Comparison of ENCODE assay signal across 8 mouse cellular contexts in the genomic region with DNA sequence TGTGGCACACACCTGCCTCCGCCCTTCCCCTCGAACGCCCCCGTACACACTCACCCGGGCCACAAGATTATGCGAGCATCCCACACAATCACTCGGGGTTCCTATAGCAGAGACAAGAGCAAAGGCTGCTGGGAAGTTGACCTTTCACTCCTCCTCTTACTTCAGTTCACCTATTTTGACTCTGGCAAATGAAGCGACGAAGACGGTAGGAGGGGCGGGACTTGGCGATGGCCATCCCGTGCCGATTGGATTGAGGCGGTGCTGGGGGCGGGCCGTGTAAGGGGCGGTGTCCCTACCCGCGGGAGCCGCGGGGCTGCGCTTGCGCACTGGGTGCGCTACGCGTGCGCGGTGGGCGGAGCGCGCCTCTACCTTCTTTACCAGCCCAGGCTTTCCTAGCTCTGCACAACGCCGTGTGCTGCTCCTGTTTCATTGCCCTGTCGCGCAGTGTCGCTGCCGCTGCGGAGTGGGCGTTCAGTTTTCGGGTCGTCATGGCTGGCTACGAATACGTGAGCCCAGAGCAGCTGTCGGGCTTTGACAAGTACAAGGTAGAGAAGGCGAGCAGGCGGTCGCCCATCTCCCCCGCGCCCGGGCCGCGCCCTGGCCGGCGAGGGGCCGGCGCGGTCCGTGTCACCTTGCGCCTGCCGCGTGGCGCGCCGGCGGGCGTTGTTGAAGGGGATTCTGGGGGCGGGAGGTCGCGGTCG. TPM values are rescaled to one million over a fixed set of nuclear protein-coding genes. Genes with fewer than 3 reads are reported as not detected.
DNase-seq lines count a peak whose midpoint lies in the region; ATAC-seq and TF ChIP-seq lines count a peak whose summit lies in the region.

Gene Selenoi, plus strand, starts transcription at position 311 of the 701 bp plus-strand sequence.

- peak within 1 kb of the TSS; percentile 91 for H3K9ac ChIP-seq in hindbrain, embryonic 13.5 days

- TF ChIP-seq CTCF in Patski (IDR thresholded peaks at IDR 0.05), result no peak

- H3K4me3 ChIP-seq in hindbrain, embryonic 13.5 days, result peak within 1 kb of the TSS; percentile 75

- H3K27me3 ChIP-seq in Patski, result no peaks in the 10 kb centered on the region
- no peaks in the 10 kb centered on the region for H3K27me3 ChIP-seq in hindbrain, embryonic 13.5 days

- ATAC-seq in Patski, result peak; percentile 95
- ATAC-seq in hindbrain, embryonic 13.5 days (ENCODE audit: low FRiP score), result peak; percentile 99

- WGBS in hindbrain, embryonic 13.5 days, result under 1% methylated on average over 71 of the region's 71 CpGs

- H3K36me3 ChIP-seq in hindbrain, embryonic 13.5 days, result peaks cover 9% of the 10 kb centered on the region

- in situ Hi-C loops in Patski (cut with MboI; ENCODE audit: low pct_unique_long_range_greater_than_20kb), result no loop called here

- DNase-seq in Patski (ENCODE audit: low read depth, low spot score), result peak; percentile 93
- peak; percentile 99 to 100 for DNase-seq in cerebellum, postnatal 14 days
- DNase-seq in frontal cortex, postnatal 14 days (ENCODE audit: low spot score in 2 of 2), result peak; percentile 98 to 99
- peak; percentile 91 to 94 for DNase-seq in layer of hippocampus, postnatal 25 days (ENCODE audit: extremely low spot score in 1 of 2, low spot score in 1 of 2)
- peak; percentile 99 for DNase-seq in lung, postnatal 25 days (ENCODE audit: low spot score)
- peak; percentile 98 for DNase-seq in retina, embryonic 14.5 days (ENCODE audit: low spot score)
- DNase-seq in thymus, postnatal 4 days, result peak; percentile 99

- POLR2A ChIA-PET in Patski (lab: Charles Lee), result no interaction called here

- peaks cover 36% of the 10 kb centered on the region for H3K4me1 ChIP-seq in hindbrain, embryonic 13.5 days (replicated peaks)

- H3K4me2 ChIP-seq in hindbrain, embryonic 13.5 days, result peak within 1 kb of the TSS; percentile 89

- CTCF ChIA-PET in Patski (lab: Charles Lee), result interaction anchor here (0.7 to 1.0 kb wide), 2 partner anchors 12 to 114 kb away, joined by 3 read pairs; no protein-coding TSS in a partner anchor

- H3K27ac ChIP-seq in hindbrain, embryonic 13.5 days, result peak within 1 kb of the TSS; percentile 95

- H3K9me3 ChIP-seq in hindbrain, embryonic 13.5 days, result no peaks in the 10 kb centered on the region

RNA-seq across cellular contexts. Expression of gene Selenoi, which starts in this region (rescaled TPM):
- 32.8 TPM for polyA plus RNA-seq in Patski (2021)
- 24.9 and 25.2 TPM in 2 replicates for polyA plus RNA-seq in hindbrain, embryonic 13.5 days (2015; fragmentation: Nextera tagmentation; extraction: Ambion mirVana)
- total RNA-seq in layer of hippocampus, postnatal 25 days (2021), result 10 to 100 TPM; 36.7 to 37.8 TPM

Comparison
In these comparisons a context has a peak if more than half of its experiments do, and no peak if none do; other contexts are left out.
1. Peak in every context shown above with its lines: DNase-seq, ATAC-seq, H3K4me3 ChIP-seq and H3K27ac ChIP-seq.